Mouse (Mus musculus) layer of hippocampus, adult 9-11 months (tissue): Measurements from ENCODE around the gene Tnr.

Source experiments
- DNase-seq: peaks from one replicate; pipeline ENCODE4 v3.0.0; 2022

Tnr gene

GRCm38 (mm10) chr1:159567171-159567570 lies 43.6 kb downstream of the Tnr start:
- no peak for DNase-seq

GRCm38 (mm10) chr1:159570270-159570669 lies 46.7 kb downstream of the Tnr start:
- no peak for DNase-seq

DNA sequence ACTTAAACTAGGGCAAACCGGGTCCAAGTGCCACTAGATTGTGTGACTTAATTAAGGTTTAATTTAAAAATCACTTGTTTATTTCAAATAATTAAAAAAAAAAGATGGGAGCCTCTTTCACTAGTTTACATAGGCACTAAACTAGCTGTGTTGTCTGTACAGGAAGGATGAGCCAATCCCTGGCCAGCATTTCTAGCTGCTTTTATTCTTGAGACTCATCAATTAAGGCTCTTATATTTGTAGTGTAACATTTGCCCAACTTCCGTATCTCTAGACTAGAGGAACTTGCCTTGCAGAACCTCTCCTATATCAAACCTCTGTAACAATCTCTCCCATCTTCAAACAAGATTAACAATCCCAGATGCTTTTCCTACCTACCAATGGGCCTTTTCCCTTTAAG lies 47.3 kb downstream of the Tnr start:
- no peak for DNase-seq

DNA sequence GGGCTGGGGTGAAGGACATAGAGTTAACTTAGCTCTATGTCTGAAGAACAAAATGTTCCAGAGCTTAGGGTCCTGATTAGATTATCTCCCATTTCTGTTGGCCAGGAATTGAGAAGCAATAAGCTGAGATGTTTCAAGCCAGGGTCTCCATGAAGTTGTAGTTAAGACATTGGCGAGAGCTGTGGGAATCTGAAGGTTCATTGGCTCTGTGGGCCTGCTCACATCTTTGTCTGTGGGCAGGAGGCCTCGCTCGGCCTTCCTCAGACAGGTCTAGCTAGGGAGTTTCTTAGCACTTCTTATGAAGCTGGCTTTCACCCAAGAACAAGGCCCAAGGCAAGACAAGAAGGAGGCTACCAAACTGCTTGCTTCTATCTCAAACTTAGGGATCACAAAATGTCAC lies 48.4 kb downstream of the Tnr start:
- DNase-seq, result no peak

DNA sequence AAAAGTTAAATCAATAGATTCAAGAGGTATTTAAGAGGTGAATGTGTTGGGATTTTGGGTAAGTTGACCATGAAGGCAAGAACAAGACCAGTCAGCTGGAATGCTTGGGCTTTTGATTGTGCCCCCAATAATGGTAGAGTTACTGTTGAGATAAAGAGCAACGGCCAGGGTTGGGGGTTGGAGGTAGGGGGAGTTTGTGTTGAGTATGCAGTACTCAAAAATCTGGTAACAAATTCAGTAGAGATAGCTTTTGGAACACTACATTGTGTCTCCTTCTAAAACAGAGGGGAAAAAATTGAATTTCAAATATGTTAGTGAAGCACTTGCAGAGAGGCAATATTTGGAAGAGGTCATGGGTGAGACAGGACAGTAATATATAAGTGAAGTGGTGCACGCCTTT lies 49.5 kb downstream of the Tnr start:
- no peak for DNase-seq

- DNase-seq, result no peak
Measured at GRCm38 (mm10) chr1:159574661-159575060, 51.1 kb downstream of the Tnr start.

GRCm38 (mm10) chr1:159576246-159576645 lies 52.7 kb downstream of the Tnr start:
- no peak for DNase-seq

GRCm38 (mm10) chr1:159578391-159578790 lies 54.8 kb downstream of the Tnr start:
- DNase-seq, result peak; percentile 44

GRCm38 (mm10) chr1:159580335-159580921 lies 56.9 kb downstream of the Tnr start:
- DNase-seq, result no peak

- DNase-seq, result no peak
Measured at GRCm38 (mm10) chr1:159583877-159584276, 60.3 kb downstream of the Tnr start.

GRCm38 (mm10) chr1:159588741-159589140 lies 65.2 kb downstream of the Tnr start:
- DNase-seq, result no peak

- no peak for DNase-seq
Measured at GRCm38 (mm10) chr1:159594099-159595058, 70.8 kb downstream of the Tnr start.

DNA sequence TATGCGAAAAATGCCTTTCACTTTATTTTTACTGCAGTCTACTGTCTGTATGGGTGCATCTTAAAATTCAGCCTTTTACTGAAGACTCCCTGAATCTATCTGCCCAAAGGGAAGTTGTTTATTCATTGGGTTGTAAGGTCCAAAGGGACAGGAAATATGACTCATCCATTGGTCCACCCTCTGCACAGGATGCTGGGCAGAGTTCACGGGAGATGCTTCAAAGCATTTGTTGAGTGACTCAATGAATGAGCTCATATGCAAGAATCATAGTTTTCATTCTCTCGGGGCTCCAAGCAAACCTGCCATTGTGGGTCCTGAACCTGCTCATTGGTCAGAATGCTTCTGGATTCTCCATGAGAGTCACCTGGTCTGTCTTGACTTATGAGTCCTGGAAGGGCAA lies 72.2 kb downstream of the Tnr start:
- DNase-seq, result no peak

DNA sequence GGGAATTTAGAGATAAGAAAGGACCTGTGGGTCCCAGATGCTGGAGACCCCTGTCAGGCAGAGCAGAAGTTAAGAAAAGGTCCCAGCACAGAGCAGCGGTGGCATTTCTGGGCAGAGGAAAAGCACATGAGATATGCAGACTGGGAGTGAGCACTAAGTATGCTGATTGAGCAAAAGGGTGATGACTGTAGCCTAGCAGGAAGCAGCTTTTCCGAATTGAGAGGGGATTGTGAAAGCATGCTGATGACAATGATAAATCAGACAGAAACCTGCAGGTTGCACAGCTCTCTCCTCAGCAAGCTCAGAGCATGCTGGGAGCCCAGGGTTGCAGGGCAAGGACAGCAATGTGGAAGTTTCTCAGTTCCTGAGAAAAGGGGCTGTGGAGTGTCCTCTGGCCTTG lies 73.1 kb downstream of the Tnr start:
- DNase-seq, result no peak

GRCm38 (mm10) chr1:159613561-159613960 lies 90.0 kb downstream of the Tnr start:
- no peak for DNase-seq

- peak; percentile 13 for DNase-seq
Measured at GRCm38 (mm10) chr1:159614062-159614601, 90.6 kb downstream of the Tnr start.

GRCm38 (mm10) chr1:159614644-159615431 lies 91.3 kb downstream of the Tnr start:
- peak; percentile 71 for DNase-seq

DNA sequence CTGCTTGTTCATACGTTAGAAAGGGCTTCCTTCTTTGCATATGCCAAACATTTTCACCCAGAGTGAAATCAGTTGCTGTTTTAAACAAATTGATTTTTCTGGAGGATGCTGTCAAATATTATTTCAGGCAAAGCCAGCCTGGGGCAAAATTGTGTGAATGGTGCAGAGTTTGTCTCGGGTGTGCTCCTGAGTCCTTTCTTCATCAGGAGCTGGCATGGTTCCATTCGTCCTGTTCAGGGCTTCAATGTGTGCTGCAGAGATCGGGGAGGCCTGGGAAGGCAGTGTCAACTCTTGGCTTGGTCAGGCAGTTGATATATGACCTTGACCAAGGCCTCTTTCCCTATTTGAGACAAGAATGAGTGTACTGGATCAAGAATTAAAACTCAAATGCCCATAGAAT lies 92.1 kb downstream of the Tnr start:
- DNase-seq, result no peak

GRCm38 (mm10) chr1:159619205-159619604 lies 95.6 kb downstream of the Tnr start:
- no peak for DNase-seq

DNA sequence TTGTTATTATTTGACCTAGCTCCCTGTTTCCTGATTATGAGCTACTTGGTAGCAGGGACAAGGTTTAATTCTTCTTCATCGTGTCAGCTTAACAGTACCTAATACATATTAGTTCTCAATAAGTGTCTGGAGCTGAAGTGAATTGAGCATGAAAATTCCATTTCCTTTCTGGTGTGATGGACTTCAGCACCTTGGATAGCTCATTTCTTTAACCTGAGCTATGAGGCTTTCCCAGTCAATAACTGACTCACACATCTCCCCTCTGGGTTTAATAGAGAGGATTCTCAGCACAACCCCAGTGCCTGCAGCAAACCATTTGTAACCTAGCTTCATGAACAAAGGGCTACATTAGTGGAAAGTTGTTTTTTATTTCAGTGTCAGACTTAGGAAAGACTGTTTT lies 97.8 kb downstream of the Tnr start:
- no peak for DNase-seq

DNA sequence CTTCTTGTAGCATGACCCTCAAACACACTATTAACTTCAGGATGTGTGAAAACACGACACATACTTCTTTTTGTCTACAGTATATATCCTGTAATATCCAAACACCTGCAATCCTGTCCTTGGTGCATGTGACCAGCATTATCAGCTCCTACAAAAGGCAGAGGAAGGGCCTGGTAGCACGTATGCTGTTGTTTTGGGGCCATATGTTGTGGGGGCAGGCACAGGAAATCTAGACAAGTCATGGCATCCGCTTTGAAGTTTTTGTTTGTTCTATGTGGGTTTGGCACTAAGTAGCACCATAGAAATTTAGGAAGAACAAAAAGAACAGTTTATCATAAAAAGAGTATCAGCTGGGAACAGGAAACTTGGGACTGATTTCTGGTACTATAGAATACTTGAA lies 105.5 kb downstream of the Tnr start:
- peak; percentile 51 for DNase-seq

DNA sequence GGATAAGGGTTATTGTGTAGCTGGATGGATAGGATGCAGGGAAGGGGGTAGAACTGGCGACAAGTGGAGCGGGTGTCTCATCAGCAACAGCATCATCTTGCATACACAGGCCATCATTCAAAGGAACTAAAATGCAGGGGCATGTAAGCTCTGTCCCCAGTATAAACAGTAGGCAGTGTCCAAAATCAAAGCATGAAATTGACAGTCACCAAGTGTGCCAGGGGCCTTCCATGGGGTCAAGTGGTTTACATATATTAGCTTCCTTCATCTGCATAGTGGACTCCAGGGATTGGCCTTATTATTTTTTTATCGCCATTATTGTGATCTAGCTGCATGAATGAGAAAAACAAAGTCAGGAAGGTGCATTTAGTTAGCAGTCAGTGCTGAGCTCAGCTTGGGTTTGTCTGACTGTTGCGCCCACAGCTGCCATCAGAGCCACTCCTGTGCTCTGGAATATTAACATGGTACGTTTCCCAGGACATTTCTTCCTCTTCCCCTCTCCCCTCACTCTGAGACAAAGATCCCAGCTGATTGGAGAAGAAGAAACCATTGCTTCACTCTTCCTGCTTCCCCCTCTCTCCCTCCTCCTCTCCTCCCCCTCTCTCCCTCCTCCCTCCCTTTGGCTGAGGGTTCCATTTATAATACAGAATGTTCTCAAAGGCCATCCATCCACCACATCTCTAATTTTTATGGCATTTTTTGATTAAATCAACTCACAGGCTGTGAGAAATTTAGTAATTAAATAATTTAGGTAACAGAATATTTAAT lies 106.4 kb downstream of the Tnr start:
- DNase-seq, result no peak

DNA sequence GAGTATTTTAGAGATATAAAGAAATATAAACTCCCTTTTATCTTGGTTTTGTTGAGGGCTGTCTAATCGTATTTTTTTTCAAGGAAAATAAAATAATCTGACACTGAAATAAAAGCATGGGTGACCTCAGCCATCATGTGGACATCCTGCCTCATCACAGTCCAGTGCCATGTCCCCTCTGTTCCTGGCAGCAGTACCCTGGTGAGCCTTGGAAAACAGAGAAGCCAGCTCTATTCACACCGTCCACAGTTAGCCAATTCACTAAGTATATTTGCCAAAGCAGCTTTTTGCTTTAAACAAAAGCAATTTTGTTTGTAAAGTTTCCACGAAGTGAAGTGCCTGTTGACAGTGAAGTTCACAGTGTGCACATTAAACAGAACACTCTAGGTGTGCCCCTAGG lies 109.0 kb downstream of the Tnr start:
- DNase-seq, result no peak
